Mouse (Mus musculus) granulocyte monocyte progenitor cell, adult 5-6 weeks (primary cell): Measurements from ENCODE around the gene Rnf214. TPM values are rescaled to one million over a fixed set of nuclear protein-coding genes. Genes with fewer than 3 reads are reported as not detected.
A peak's percentile ranks its signal among the peaks of the same experiment; 100 is the strongest.

Experiments used
- ATAC-seq: replicated peaks from 2 replicates; pipeline ENCODE4 v1.8.0; 2016; ENCODE audit warnings: mild to moderate bottlenecking, moderate TSS enrichment, inconsistent platforms; ENCODE audit not compliant: poor library complexity, severe bottlenecking
- total RNA-seq, 2 experiments: library from RNA; stranded (forward) in 1 of 2; stranded (reverse) in 1 of 2; fragments of 200-712, 200-1000 nt in 1 of 2; fragments of >200 nt in 1 of 2; fragmentation: Nextera tagmentation in 1 of 2; gene quantifications; 2 replicates each; pipeline ENCODE4 v1.2.3; 2014 to 2017

Rnf214 gene
- total RNA-seq, 2 experiments from 2014 or later = 22.4 to 31.6 TPM

DNA sequence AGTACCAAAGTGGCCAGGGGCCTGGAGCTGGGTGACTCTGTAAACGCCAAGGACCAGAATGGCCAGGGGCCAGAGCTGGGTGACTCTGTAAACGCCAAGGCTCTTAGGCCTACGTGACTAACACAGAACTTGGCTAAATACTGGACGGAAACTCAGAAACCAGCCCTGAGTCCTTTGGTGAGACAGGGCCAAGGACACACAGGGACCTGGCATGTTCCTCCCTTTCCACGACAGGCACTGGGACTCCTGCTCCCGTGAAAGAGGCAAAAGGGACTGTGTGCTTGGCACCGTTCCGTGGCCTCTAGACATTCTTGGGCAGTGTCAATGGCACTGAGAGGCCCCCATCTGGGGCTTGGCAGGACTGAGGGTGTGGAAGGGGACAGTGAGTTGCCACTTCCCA, 31.4 kb upstream of the Rnf214 start:
- no peak for ATAC-seq

DNA sequence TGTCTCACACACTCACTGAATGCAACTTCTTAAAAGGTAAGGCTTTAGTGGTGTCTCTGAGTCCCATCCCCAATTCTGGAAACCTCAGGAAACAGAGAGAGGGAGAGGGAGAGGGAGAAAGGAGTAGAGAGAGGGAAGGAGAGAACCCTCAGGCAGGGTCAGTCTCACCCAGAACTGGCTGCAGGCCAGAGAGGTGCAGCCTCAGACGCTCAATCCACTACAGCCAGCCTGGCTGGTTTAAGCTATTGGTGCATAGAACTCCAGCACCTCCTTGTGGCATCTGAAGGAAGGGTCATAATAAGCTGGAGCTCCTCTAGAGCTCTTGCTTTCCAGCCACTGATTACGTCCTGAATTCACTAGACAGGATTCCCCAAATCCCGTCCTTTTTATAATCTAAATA, 30.2 kb upstream of the Rnf214 start:
- ATAC-seq = peak; percentile 69

DNA sequence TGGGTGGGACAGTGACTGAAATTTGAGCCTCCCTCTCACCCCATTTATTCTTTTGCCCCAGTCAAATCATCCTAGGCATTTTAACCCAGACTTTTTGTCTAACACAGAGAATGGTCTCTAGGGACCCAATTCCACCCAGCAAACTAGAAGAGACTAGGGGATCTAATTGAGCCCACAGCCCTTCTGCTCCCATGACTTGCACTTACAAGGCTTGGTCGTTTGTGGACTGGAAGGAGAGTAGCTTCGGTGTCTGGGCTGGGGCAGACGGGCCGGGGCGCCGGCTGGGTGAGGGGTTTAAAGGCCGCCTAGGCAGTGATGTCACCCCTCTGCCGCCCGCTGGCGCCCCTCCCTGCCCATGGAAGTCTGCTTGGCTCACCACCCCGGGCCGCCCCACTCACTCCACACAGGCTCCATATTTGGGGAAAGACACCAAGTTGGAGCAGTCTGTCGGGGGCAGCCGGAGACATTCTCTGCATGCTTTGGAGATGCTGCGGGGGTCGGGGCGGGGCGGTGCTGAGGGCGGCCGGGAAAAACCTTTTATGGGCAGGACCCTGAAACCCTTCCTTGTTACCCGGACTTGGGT, 29.0 kb upstream of the Rnf214 start, which contains the start of gene Tagln:
Gene Tagln (minus strand): TSS at position 431 of the 583 bp plus-strand sequence.
- ATAC-seq = no peak

DNA sequence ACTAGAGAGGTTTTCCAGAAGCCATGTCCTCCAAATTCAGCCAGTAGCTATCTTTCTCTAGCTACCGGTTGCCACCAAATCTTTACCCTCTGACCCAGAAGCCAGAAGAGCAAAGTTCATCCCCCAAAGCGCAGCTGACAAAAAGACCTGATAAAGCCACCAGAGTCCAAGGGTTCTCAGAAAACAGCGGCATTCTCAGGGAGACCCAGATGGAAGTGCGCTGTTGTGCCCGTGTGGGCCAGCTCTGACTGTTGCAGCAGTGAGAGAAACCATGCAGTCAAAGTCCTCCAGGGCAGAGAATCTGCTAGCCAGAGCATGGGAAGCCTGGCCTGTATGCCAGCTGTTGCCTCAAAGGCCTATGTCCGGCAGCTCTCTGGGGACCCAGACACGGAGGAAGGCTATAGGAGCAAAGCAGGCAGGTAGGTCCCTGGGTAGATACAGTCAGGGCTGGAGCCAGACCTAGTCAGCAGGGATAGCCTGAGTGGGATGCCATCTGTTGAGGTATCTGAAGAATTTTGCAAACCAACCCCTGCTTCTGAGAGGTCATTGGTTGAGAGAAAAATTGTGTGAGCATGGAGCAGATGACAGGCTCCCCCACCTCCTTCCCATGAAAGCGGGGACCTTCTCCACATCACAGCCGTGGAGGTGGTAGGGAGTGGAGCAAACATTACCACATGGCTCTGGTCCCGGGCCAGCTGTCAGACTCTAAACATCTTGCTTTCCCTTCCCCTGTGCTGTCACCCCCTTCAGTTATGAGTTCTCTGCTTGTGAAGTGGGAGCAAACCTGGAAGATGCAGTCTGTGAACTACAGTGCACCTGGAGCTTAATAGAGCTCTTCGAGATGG, 26.1 kb upstream of the Rnf214 start:
- no peak for ATAC-seq

DNA sequence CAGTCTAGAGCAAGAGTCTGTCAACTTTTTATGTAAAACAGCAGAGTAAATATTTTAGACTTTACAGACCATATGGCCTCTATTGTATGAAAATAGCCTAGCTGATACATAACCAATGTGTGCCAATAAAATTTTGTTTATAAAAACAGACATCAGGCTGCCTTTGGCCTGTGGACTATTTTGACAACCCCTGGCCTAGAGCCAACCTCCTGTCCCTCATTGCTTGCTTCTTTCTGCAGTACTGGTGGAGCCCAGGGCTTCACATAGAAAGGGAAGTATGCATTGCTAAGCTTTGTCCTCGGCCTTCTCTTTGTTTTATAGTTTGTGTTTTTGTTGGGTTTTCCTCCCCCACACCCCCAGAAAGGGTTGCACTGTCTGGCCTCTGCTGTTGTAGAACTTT, 25.2 kb upstream of the Rnf214 start:
- no peak for ATAC-seq

DNA sequence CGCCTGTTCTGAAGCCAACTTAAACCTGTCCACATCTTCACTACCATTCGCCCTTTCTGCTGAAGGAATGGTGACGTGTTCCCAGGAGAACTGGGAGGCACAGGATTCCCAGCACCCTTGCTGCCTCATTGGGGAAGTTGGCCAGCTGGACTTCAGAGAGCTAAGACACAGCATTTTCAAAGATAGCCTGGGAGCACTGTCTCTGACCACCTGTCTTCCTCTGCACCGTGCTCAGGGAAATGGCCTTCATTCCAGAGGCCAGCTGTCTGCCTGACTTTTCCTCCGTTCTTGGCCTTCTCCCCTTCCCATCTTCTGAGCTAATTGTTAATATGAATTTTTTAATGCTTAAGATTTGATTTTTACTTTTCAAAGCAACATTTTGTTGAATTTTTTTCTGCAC, 22.6 kb upstream of the Rnf214 start:
- no peak for ATAC-seq

DNA sequence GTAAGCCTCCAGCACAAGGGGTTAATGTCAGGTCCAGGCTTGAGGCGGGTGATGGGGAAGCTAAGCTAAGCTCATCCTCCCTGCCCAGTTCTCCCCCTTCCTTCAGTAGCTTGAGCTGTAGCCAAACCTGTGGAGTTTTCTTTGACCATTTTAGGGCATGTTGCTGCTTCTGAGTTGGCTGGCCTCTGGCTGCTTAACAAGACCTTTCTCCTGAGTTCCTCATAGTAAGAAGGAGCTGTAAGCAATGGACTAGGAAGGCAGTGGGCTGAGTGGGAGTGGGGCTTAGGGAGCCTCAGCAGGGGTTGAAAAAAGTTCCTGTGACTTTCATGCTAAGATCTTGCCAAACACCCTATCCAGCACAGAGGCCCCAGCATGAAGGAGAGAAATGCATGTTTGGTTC, 13.2 kb upstream of the Rnf214 start:
- ATAC-seq = no peak

DNA sequence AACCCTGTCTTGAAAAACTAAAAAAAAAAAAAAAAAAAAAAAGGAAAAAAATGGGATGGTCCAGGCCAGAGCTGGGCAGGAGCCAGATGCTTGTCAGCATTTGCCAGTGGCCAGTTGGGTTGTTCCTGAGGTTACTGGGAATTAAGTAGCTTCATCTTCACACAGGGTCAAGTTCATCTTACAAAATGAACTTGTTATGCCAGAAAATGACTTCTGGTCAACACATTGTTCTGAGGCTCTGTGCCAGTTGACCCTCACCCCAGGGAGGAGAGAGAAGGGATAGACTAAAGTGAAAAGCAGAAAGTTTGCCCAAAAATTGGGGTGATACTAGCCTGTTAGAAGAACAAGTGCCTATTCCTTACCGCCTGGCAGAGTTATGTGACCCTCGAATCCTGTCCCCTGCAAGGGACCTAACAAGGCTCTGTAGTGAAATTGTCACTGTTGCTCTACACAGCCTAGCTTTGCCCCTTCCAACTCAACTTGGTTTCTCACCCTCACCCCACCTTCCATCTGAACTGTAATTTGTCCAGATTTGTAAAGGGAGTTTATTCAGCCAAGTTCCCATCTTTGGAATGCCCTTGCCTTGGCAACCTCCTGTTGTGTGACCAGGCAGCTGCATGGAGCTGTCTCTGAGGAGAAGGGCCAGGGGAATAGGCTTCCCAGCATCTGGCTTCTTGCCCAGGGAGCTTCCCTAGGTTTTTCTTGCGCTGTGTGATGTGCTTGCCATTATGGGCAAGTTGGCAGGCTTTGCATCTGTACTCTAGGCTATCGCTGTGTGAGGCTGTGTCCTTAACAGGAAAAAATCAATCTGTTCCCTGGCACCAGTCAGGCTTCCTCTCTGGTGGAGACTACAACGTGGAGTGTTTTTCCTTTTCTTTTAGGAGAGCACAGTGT, 10.6 kb upstream of the Rnf214 start:
- ATAC-seq = no peak

DNA sequence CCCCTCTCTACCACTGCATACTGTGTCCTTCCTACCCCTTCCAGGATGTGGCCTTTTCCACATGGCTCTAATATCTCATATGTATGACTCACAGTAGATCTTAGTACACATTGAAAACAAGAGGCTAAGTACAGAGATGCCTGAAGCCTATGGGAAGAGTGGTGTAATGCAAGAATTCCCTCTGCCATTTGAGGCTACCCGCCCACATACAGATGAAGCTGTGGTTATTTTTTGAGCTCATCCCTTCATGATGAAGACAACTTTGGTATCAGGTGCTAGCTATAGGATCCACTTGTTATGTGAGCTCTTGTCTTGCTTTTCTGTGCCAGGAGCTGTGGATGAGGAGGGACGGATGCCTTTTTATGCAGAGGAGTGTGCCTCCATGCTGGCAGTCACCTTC, 8.9 kb upstream of the Rnf214 start:
- no peak for ATAC-seq

DNA sequence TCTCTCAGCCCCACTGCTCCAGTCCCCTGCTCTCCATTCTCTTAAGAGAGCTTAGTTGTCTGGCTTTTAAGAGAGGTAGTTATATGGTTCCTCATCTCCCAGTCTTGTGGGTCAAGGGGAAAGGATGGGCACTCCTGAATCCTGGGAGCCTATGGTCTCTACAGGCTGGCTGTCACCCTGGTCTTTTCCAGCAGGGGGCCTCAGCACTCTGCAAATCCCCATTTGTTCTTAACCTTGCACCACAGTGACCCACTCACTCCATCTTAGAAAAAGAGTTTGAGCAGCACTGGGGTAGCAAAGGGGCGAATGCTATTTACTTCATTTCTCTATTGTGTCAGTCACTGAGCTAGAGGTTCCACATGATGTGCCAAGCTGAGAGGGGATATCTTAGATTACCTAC, 5.0 kb upstream of the Rnf214 start:
- peak; percentile 45 for ATAC-seq

DNA sequence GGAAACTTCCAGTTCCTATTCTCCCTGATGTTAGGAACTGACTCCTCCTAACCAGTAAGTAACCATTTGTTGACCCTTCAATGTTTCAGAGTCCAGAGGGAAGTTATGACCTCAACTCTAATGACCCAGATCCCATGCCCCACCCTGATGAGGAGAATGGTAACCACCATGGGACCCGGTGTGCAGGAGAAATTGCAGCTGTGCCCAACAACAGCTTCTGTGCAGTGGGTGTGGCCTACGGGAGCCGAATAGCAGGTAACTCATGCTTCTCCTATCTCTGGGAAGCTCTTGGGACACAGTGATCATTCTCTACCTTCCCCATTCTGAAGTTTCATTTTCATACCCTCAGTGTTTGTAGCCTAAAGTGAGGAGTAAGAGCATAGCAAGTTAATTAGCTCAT, 4.3 kb upstream of the Rnf214 start:
- ATAC-seq = peak; percentile 16

DNA sequence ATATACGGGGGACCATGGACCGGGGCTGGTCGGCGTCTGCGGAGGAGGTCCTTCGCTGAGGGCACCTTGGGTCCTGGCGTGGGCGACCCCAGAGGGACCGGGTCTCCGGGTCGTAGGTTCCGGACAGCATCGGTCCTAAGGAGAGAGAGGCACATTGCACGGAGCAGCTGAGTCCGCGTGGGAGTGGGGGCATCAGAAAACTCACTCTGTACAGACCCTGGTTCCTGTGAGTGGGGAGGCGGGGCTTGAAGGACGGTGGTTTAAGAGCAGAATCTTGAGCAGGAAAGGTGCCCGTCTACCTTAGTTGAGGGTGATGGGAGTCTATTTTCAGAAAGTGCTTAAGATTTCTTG, 342 bp upstream of the Rnf214 start:
- peak; percentile 19 for ATAC-seq

DNA sequence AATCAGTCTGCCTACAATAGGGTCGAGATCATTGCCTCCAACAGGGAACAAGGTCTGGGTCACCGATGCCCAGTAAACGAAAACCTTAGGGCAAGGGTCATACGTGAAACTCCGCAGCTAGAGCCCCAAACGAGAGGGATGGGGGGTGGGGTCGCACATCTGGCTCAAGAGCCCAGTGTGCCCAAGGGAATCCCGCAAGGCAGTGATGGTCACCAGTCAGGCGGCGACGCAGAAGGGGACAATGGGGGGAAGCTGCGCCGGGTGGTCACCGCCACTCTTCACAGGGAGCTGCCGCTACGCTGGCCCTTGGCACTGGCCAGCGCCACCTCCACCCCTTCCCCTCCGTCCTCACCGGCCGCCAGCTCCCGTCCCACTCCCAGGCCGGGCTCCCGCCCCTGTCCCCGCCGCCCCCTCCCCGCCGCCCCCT, 887 bp downstream of the Rnf214 start:
- ATAC-seq = no peak; the same call in 1 of the 2 replicates

DNA sequence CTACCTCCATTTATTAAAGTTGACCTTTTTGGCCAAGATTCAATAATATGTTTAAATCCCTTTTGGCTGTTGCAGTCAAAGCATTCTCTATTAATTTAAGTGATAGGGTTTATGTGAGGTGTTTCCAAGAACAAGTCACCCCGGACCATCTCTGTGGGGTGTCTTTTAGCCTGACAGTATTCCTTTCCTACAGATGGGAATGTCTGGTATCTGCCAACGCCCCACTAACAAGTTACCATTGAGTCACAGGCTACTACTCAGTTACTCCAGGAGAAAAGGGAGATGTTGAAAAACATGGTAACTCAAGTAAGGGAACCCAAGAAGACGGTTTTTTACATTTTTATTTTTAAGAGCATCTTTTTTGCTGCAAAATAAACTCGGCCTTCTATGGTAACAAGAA, 1.5 kb downstream of the Rnf214 start:
- no peak for ATAC-seq

DNA sequence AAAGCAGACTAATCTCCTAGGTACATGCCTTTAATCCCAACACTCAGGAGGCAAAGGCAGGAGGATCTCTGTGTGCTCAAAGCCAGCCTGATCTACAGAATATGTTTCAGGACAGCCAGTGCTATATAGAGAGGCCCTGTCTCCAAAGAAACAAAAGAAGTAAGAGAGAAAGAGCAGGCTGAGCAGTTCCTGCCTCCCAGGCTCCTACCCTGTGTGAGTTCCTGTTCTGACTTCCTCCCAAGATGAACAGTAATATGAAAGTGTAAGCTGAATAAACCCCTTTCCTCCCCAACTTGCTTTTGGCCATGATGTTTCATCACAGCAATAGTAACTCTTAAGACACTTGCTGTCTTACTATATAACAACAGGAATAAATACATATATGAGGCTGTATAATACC, 13.0 kb downstream of the Rnf214 start:
- peak; percentile 67 for ATAC-seq

DNA sequence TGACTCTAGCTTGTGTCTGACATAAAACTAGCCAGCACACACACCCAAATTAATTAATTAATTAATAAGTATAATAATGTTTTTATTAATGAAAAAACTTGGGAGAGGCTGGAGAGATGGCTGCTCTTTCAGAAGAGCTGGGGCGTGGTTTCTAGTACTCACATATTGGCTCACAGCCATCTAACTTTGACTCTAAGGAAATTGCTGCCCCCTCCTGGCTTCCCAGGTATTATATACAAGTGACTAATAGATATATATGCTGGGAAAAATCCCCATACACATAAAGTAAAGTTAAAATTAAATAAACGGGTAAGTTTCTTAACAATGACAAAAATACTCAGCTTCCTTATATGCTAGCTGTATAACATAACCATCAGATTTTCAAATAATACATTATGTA, 28.8 kb downstream of the Rnf214 start:
- ATAC-seq = no peak

DNA sequence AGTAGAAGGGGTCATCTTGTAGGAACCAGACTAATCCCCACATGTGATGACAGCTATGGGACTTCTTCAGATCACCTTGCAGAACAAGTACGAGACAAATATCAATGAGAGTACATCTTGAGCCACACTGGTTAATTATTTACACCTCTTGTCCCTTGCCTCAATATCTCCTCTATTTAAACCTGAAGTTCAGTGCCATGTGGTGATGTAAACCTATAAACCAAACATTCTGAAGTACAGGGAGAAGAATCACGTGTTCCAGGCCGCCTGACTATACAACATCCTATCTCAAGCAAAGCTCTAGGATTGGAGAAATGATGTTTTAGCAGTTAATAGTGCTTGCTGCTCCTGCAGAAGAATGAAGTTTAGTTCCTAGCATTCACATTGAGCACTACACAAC, 36.4 kb downstream of the Rnf214 start:
- ATAC-seq = no peak

DNA sequence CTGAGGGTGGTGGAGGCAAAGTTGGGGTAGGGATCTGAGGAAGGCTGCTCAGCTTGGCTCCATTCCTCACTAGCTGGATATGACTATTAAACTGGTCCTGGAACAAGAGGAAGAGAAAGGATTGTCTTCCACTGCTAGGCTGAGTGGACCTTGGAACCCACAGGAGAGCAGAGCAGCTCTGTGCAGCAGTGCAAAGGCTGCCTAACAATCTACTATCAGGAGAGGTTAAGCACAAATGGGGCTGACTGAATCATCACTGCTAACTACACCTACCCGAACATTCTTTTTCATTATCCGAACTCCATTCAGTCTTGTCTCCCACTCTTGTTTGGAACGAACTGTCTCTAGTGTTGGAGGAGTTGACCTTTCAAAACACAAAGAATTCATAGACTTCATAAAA, 37.5 kb downstream of the Rnf214 start:
- ATAC-seq = no peak

DNA sequence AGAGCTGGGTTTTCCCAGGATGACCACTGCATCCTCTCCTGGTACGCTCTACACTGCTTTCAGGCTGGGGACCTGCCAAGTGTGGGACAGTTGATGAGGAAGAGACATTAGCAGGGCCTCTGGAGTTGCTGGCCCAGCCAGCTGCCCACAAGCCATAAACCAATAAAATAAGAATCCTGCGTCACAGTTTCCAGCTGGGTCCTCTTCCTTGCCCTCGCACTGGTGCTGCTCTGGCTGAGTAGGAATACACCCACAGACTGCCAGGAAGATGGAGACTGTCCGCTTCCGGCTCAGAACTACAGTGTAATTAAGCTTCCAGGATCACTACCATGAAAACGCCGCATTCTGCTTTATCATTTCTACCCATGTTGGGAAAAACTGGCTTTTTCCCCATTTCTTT, 44.9 kb downstream of the Rnf214 start:
- no peak for ATAC-seq

DNA sequence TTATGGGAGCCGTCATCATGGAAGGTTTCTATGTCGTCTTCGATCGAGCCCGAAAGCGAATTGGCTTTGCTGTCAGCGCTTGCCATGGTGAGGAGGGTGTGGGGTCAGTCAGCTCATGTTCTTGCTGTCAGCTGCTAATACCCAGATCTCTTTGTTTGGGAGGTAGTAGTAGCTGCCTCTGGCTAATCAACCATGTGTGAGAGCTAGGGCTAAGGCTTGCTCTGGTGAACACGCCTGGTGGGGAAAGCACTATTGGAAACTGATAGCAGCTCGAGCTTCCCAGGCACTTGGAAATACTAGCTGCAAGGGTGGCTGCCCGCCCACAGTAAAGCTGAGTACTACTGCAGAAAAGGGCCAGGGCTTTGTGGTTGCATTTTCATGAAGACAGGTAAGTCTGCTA, 47.3 kb downstream of the Rnf214 start:
- no peak for ATAC-seq

DNA sequence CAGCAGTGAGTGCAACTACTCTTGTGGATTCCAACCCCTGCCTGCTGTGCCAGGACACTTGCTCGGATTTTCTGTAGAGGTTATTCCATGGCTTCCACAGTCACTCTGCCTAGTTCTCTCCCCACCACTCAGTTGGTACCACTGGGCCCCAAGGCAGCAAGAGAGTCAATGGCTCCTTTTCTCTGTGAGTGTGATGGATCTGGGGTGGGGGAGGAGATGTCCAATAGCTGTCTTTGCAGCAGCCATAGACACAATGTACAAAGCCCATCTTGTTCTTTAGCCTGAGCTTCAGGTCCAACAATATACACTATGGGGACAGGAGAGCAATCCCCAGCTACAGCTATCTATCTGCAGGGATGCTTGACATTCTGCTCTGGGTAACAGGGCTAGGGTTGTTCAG, 52.6 kb downstream of the Rnf214 start:
- no peak for ATAC-seq
